Mouse (Mus musculus): ENCODE data around the gene Gm47996. TPM values are rescaled to one million over a fixed set of nuclear protein-coding genes. Genes with fewer than 3 reads are reported as not detected.
"Not testable (repeated sequence)": the region's sequence is repeated elsewhere in the genome, so short reads cannot be mapped to it uniquely, and the experiment has no call there.

Gm47996 gene
- total RNA-seq, 1 experiment: 0.40 TPM

GRCm38 (mm10) chr1:151195986-151196385, 13.9 kb upstream of the Gm47996 start:
- DNase-seq (ENCODE audit: low read depth, low spot score); H3K27ac ChIP-seq (ENCODE audit: insufficient read depth, low read depth, low read length, poor library complexity, severe bottlenecking); H3K36me3 ChIP-seq (ENCODE audit: control insufficient read depth, insufficient read depth, low read length, poor library complexity, severe bottlenecking); in situ Hi-C loops (cut with MboI; ENCODE audit: low sequenced_read_pairs in 2 of 2, unreplicated experiment in 2 of 2); H3K9me3 ChIP-seq (ENCODE audit: control insufficient read depth, insufficient read depth, low read depth, low read length); H3K9ac ChIP-seq (ENCODE audit: insufficient read depth, low read depth, low read length, poor library complexity, severe bottlenecking); H3K4me3 ChIP-seq (ENCODE audit: insufficient read depth in 1 of 2, low read depth in 1 of 2, low read length in 2 of 2, poor library complexity in 1 of 2, severe bottlenecking in 1 of 2); H3K4me1 ChIP-seq (ENCODE audit: control insufficient read depth in 2 of 2, insufficient read depth in 2 of 2, low read length in 2 of 2, poor library complexity in 1 of 2): not testable (repeated sequence)

DNA sequence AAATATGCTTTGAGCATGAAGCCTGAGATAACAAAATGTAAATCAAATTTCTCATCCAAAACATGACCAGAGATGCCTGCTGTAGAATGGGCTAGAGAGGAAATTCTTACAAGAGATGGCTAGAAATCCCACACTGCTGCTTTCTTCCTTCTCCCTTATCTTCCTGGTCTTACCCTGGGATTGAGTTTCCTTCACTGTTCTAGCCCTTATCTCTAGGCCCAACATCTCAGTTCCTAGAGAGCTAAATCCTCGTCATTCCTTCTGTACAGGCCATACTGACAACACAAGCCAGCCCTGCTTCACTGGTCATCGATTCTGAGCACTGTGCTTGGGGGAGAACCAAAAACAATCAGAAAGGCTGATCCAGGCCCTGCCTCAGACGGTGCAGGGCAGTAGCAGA, 13.2 kb upstream of the Gm47996 start:
- in situ Hi-C loops (cut with MboI; ENCODE audit: low sequenced_read_pairs in 2 of 2, unreplicated experiment in 2 of 2); H3K9me3 ChIP-seq (ENCODE audit: control insufficient read depth, insufficient read depth, low read depth, low read length); H3K4me3 ChIP-seq (ENCODE audit: insufficient read depth in 1 of 2, low read depth in 1 of 2, low read length in 2 of 2, poor library complexity in 1 of 2, severe bottlenecking in 1 of 2); H3K27ac ChIP-seq (ENCODE audit: insufficient read depth, low read depth, low read length, poor library complexity, severe bottlenecking); DNase-seq (ENCODE audit: low read depth, low spot score); H3K9ac ChIP-seq (ENCODE audit: insufficient read depth, low read depth, low read length, poor library complexity, severe bottlenecking); H3K36me3 ChIP-seq (ENCODE audit: control insufficient read depth, insufficient read depth, low read length, poor library complexity, severe bottlenecking); H3K4me1 ChIP-seq (ENCODE audit: control insufficient read depth in 2 of 2, insufficient read depth in 2 of 2, low read length in 2 of 2, poor library complexity in 1 of 2): not testable (repeated sequence)

DNA sequence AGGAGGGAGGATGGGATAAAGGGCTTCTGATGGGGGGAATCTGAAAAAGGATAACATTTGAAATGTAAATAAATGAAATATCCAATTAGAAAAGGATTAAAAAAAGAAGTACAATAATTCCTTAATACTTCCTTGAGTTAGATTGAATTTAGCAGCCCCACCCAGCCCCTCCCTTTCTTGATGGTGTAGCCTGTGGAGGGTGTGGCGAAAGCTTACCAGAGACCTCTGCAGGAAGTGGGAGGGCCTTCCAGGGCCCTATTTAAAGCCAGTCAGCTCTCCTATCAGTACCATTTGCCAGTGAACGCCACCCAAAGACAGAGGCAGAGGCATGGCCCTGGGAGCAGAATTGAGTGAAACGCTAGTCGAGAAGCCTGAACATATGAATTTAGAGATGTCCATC, 11.8 kb upstream of the Gm47996 start, which contains the start of gene Gm47995:
Gene Gm47995, plus strand, starts transcription at position 329 of the 400 bp plus-strand sequence.
- H3K27ac ChIP-seq (ENCODE audit: insufficient read depth, low read depth, low read length, poor library complexity, severe bottlenecking); DNase-seq (ENCODE audit: low read depth, low spot score); in situ Hi-C loops (cut with MboI; ENCODE audit: low sequenced_read_pairs in 2 of 2, unreplicated experiment in 2 of 2); H3K4me1 ChIP-seq (ENCODE audit: control insufficient read depth in 2 of 2, insufficient read depth in 2 of 2, low read length in 2 of 2, poor library complexity in 1 of 2); H3K4me3 ChIP-seq (ENCODE audit: insufficient read depth in 1 of 2, low read depth in 1 of 2, low read length in 2 of 2, poor library complexity in 1 of 2, severe bottlenecking in 1 of 2); H3K9me3 ChIP-seq (ENCODE audit: control insufficient read depth, insufficient read depth, low read depth, low read length); H3K36me3 ChIP-seq (ENCODE audit: control insufficient read depth, insufficient read depth, low read length, poor library complexity, severe bottlenecking); H3K9ac ChIP-seq (ENCODE audit: insufficient read depth, low read depth, low read length, poor library complexity, severe bottlenecking): not testable (repeated sequence)

DNA sequence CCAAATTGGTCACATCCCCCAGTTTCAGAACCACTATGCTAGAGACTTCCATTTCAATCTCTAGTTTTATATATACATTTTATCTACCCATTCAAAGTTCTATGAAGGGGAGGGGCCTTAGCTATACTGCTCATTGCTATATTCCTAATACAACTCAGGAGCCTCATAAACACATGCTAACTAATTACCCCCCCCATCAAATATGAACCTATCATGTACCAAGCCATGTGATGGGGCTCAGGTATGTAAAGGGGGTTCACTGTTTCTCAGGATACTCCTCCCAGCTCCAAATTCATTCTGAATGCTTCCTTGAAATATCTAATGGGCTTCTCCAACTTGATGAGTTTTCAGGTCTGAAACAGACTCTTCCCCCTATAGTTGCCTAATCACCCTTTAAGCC, 9.3 kb upstream of the Gm47996 start:
- H3K9ac ChIP-seq (ENCODE audit: insufficient read depth, low read depth, low read length, poor library complexity, severe bottlenecking); H3K4me3 ChIP-seq (ENCODE audit: insufficient read depth in 1 of 2, low read depth in 1 of 2, low read length in 2 of 2, poor library complexity in 1 of 2, severe bottlenecking in 1 of 2); H3K9me3 ChIP-seq (ENCODE audit: control insufficient read depth, insufficient read depth, low read depth, low read length); H3K27ac ChIP-seq (ENCODE audit: insufficient read depth, low read depth, low read length, poor library complexity, severe bottlenecking); DNase-seq (ENCODE audit: low read depth, low spot score); H3K4me1 ChIP-seq (ENCODE audit: control insufficient read depth in 2 of 2, insufficient read depth in 2 of 2, low read length in 2 of 2, poor library complexity in 1 of 2); H3K36me3 ChIP-seq (ENCODE audit: control insufficient read depth, insufficient read depth, low read length, poor library complexity, severe bottlenecking); in situ Hi-C loops (cut with MboI; ENCODE audit: low sequenced_read_pairs in 2 of 2, unreplicated experiment in 2 of 2): not testable (repeated sequence)

- H3K36me3 ChIP-seq (ENCODE audit: control insufficient read depth, insufficient read depth, low read length, poor library complexity, severe bottlenecking); H3K4me1 ChIP-seq (ENCODE audit: control insufficient read depth in 2 of 2, insufficient read depth in 2 of 2, low read length in 2 of 2, poor library complexity in 1 of 2); DNase-seq (ENCODE audit: low read depth, low spot score); H3K27ac ChIP-seq (ENCODE audit: insufficient read depth, low read depth, low read length, poor library complexity, severe bottlenecking); H3K4me3 ChIP-seq (ENCODE audit: insufficient read depth in 1 of 2, low read depth in 1 of 2, low read length in 2 of 2, poor library complexity in 1 of 2, severe bottlenecking in 1 of 2); H3K9me3 ChIP-seq (ENCODE audit: control insufficient read depth, insufficient read depth, low read depth, low read length); H3K9ac ChIP-seq (ENCODE audit: insufficient read depth, low read depth, low read length, poor library complexity, severe bottlenecking); in situ Hi-C loops (cut with MboI; ENCODE audit: low sequenced_read_pairs in 2 of 2, unreplicated experiment in 2 of 2): not testable (repeated sequence)
These were observed 7.2 kb upstream of the Gm47996 start for GRCm38 (mm10) chr1:151202771-151203170.

DNA sequence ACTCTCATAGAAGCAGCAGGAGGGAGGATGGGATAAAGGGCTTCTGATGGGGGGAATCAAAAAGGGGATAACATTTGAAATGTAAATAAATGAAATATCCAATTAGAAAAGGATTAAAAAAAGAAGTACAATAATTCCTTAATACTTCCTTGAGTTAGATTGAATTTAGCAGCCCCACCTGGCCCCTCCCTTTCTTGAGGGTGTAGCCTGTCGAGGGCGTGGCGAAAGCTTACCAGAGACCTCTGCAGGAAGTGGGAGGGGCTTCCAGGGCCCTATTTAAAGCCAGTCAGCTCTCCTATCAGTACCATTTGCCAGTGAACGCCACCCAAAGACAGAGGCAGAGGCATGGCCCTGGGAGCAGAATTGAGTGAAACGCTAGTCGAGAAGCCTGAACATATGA, 6.1 kb upstream of the Gm47996 start, which contains the start of gene 3110040M04Rik:
Gene 3110040M04Rik, plus strand, starts transcription at position 304 of the 400 bp plus-strand sequence.
- H3K4me1 ChIP-seq (ENCODE audit: control insufficient read depth in 2 of 2, insufficient read depth in 2 of 2, low read length in 2 of 2, poor library complexity in 1 of 2); H3K27ac ChIP-seq (ENCODE audit: insufficient read depth, low read depth, low read length, poor library complexity, severe bottlenecking); H3K4me3 ChIP-seq (ENCODE audit: insufficient read depth in 1 of 2, low read depth in 1 of 2, low read length in 2 of 2, poor library complexity in 1 of 2, severe bottlenecking in 1 of 2); H3K9me3 ChIP-seq (ENCODE audit: control insufficient read depth, insufficient read depth, low read depth, low read length); DNase-seq (ENCODE audit: low read depth, low spot score); in situ Hi-C loops (cut with MboI; ENCODE audit: low sequenced_read_pairs in 2 of 2, unreplicated experiment in 2 of 2); H3K36me3 ChIP-seq (ENCODE audit: control insufficient read depth, insufficient read depth, low read length, poor library complexity, severe bottlenecking); H3K9ac ChIP-seq (ENCODE audit: insufficient read depth, low read depth, low read length, poor library complexity, severe bottlenecking): not testable (repeated sequence)

- H3K27ac ChIP-seq (ENCODE audit: insufficient read depth, low read depth, low read length, poor library complexity, severe bottlenecking); H3K9me3 ChIP-seq (ENCODE audit: control insufficient read depth, insufficient read depth, low read depth, low read length); H3K36me3 ChIP-seq (ENCODE audit: control insufficient read depth, insufficient read depth, low read length, poor library complexity, severe bottlenecking); H3K9ac ChIP-seq (ENCODE audit: insufficient read depth, low read depth, low read length, poor library complexity, severe bottlenecking); H3K4me1 ChIP-seq (ENCODE audit: control insufficient read depth in 2 of 2, insufficient read depth in 2 of 2, low read length in 2 of 2, poor library complexity in 1 of 2); DNase-seq (ENCODE audit: low read depth, low spot score); H3K4me3 ChIP-seq (ENCODE audit: insufficient read depth in 1 of 2, low read depth in 1 of 2, low read length in 2 of 2, poor library complexity in 1 of 2, severe bottlenecking in 1 of 2); in situ Hi-C loops (cut with MboI; ENCODE audit: low sequenced_read_pairs in 2 of 2, unreplicated experiment in 2 of 2): not testable (repeated sequence)
These were observed 1.4 kb upstream of the Gm47996 start for GRCm38 (mm10) chr1:151208493-151208892.

DNA sequence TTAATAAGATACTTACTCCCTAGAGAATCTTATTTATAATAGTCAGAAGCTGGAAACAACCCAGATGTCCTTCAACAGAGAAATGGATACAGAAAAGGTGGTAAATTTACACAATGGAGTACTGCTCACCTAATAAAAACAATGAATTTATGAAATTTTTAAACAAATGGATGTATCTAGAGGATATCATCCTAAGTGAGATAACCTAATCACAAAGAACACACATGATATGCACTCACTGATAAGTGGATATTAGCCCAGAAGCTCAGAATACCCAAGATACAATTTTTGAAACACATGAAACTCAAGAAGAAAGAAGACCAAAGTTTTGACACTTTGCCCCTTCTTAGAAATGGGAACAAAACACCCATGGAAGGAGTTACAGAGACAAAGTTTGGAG, 987 bp upstream of the Gm47996 start:
- DNase-seq (ENCODE audit: low read depth, low spot score): not testable (repeated sequence)

GRCm38 (mm10) chr1:151211666-151212065, 1.7 kb downstream of the Gm47996 start:
- H3K9ac ChIP-seq (ENCODE audit: insufficient read depth, low read depth, low read length, poor library complexity, severe bottlenecking); in situ Hi-C loops (cut with MboI; ENCODE audit: low sequenced_read_pairs in 2 of 2, unreplicated experiment in 2 of 2); DNase-seq (ENCODE audit: low read depth, low spot score); H3K27ac ChIP-seq (ENCODE audit: insufficient read depth, low read depth, low read length, poor library complexity, severe bottlenecking); H3K4me1 ChIP-seq (ENCODE audit: control insufficient read depth in 2 of 2, insufficient read depth in 2 of 2, low read length in 2 of 2, poor library complexity in 1 of 2); H3K4me3 ChIP-seq (ENCODE audit: insufficient read depth in 1 of 2, low read depth in 1 of 2, low read length in 2 of 2, poor library complexity in 1 of 2, severe bottlenecking in 1 of 2); H3K36me3 ChIP-seq (ENCODE audit: control insufficient read depth, insufficient read depth, low read length, poor library complexity, severe bottlenecking); H3K9me3 ChIP-seq (ENCODE audit: control insufficient read depth, insufficient read depth, low read depth, low read length): not testable (repeated sequence)

More for the DNA sequence above, 987 bp upstream of the Gm47996 start:
- H3K27ac ChIP-seq (ENCODE audit: insufficient read depth, low read depth, low read length, poor library complexity, severe bottlenecking); H3K4me1 ChIP-seq (ENCODE audit: control insufficient read depth in 2 of 2, insufficient read depth in 2 of 2, low read length in 2 of 2, poor library complexity in 1 of 2); in situ Hi-C loops (cut with MboI; ENCODE audit: low sequenced_read_pairs in 2 of 2, unreplicated experiment in 2 of 2); H3K36me3 ChIP-seq (ENCODE audit: control insufficient read depth, insufficient read depth, low read length, poor library complexity, severe bottlenecking); H3K9ac ChIP-seq (ENCODE audit: insufficient read depth, low read depth, low read length, poor library complexity, severe bottlenecking); H3K9me3 ChIP-seq (ENCODE audit: control insufficient read depth, insufficient read depth, low read depth, low read length); H3K4me3 ChIP-seq (ENCODE audit: insufficient read depth in 1 of 2, low read depth in 1 of 2, low read length in 2 of 2, poor library complexity in 1 of 2, severe bottlenecking in 1 of 2): not testable (repeated sequence)

Measured in ES-E14 (cell line).